Mouse (Mus musculus) 3134 (cell line): Measurements from ENCODE around the gene Exo5.
A peak's percentile ranks its signal among the peaks of the same experiment; 100 is the strongest.

Source experiments
- DNase-seq: peaks from one replicate; pipeline ENCODE4 v3.0.0-alpha.2; 2011; ENCODE audit warnings: low spot score; ENCODE audit not compliant: insufficient read length; ENCODE audit errors: extremely low read depth

The Exo5 gene

DNA sequence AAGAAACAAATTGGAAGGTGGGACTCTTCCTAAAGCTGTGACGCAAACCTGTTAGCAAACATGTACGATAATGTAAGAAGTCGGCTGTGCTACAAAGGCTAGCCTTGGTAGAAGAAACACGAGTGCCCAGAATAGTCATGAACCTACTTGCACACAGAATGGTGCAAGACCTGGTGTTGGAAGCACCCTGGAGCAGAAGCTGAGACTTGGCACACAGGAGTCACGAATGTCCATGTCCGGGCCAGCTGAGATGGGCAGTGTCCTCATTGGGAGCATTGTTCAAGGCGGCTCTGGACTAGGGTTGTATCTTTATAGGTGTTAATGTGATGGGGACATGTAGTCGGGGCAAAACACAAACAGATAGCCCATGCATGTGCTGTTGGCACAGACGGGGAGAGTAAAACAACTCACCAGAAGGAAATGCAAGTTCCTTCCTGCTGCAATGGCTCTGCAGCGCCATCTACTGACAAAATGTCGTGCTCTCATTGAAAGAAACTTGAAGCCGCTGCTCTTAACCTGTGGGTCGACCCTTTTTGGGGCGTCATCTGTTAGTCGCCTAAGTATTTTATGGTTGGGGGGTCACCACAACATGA, 15.2 kb downstream of the Exo5 start:
- DNase-seq = no peak

DNA sequence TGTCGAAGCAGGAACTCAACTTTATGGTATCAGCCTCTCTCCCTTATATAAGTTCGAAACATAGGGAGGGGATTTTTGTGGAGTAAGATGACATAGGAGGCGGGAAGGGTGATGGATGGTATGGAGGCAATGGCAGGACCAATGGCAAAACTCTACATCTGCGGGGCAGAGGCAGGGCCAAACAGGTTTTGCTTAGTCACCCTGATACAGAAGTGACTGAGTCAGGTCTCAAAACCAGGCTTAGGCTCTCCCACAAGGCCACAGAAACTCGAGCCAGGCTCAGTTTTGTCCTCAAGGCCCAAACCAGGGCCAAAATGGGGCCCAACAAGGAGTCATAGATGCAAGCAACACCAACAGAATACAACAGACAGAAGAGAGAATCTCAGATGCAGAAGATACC, 19.2 kb downstream of the Exo5 start:
- DNase-seq = no peak

DNA sequence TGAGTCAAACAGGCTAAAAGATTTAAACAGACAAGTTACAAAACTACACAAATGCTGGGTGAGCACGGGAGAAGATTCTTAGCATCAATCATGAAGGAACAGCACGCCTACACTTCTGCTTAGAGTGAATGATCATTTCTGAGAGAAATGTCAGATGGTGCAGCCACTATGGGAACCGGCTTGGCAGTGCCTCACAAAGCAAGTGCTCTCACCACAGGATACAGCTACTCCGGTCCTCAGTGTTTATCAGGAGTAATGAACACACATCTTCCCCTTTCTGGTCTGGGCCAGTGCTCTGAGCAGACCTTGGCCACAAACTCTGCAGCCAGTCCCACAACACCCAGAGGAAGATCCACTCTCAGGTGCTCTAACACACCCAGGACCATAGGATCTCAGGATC, 20.3 kb downstream of the Exo5 start:
- no peak for DNase-seq

DNA sequence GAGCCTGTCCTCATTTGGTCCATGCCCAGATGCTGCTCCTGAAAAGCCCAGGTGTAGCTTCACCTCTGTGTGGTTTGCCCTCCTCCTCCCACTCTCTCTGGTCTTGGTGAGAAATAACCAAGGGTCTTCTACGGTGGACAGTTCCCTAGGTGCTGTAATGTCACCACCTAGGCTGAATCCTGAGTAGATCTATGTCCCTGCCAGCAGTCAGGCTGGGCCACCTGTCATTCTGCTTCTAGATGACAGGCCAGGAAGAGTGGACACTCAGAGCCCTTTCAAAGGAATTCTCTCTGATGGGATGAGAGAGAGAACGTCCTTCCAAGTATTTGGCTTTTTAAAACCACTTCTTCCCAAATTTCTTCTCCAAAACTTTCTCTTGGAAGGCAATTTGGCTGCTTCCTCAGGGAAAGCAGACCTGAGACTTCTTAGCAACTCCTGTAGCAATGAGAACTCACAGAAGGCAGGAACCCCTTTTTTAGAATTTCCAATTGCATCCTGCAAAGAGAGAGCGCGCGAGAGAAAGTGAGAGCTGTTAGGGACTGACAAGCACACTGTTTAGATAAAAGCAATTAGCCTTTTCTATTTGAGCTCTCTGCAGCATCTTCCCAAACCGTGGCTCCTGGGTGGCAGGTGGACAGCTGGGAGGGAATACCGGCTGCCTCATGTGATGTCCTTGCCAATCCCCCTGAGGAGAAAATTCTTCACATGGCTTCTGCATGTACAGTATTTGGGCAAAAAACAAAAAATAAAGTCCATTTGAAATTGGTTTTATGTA, 28.8 kb downstream of the Exo5 start:
- no peak for DNase-seq

DNA sequence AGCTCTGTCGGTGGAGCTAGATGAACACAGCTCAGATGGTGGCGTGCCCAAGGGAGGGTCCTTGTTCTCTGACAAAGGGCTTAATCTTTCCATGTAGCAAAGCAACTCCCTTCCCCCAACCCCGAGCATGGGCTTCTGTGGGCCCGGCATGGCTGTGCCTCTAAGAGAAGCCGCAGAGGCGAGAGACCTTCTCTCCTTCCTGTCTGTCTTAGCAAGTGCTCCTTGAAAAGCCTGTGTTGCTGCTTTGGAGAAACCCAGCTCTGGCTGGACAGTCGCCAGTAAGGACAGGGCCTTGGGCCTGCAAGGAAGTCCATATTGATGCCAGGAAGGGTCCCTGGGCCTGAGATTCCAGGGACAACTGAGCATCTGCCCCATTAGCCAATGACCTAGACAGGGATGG, 29.6 kb downstream of the Exo5 start:
- no peak for DNase-seq

DNA sequence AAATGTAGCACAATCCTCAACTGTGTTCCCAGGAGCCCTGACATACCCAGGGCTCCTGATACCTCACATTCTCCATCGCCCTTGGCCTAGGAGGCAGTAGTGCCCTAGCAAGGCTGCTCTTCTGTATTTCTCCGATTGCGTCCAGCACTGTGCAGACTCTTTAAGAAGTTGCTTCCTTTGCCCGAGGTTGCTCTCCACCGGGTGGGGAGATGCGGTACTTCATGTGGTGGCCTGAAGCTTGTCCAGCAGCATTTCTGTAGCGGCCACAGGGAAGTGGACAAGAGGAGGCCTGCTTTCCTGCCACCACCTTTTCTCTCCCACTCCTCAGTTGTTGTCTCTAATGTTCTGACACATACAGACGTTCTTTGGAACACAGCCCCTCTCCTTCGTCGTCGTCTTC, 30.2 kb downstream of the Exo5 start:
- DNase-seq = no peak

DNA sequence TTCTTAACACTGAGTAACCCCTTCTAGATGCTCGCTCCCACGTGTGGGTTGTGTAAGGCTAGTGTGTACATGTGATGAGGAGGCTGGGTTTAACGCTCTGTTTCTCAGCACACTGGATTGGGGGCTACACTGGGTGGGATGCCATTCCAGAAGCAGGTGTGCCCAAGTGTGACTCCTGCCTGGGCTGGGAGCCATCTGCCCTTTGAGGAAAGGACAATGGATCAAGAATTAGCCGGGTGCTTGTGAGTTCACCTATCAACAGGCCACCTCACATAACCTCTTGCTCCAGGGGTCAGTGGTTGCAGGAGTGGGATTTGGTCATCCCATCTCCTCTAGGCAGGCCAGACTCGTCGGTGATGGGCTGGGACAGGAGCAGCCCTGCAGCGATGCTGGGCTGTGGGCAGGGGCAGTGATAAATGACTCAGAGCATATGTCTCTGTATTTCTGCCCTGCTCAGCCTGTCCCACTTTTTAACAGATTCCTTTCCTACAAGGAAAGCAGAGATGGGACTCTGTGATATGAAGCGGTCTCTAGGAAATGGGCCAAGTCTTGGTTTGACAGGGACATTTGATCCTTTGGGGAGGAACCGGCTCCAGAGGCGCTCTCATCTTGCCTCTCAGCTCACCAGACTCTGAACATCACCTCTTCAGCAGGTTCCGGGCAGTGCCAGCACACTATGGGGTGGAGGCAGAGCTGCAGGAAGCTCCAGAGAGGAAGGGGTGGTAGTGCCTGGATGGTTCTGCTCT, 31.0 kb downstream of the Exo5 start:
- DNase-seq = no peak

DNA sequence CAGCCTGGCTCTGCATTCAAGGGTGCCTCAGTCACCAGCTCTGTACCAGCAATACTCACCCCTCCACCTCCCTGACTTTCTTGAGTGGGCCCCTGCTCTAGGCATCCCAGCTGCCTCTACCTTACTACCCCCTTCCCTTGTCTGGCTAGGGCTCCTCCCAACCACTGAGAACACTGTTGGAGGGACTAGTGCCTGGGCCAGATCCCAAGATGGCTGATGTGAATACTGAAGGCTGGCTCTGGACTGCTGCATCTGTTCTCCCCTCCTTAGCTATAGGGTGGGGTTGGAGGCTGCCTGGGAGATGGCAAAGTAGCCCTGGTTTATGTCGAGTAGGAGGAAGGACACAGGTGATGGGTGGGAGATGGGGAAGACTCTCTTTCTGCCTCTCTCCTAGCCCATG, 32.3 kb downstream of the Exo5 start:
- no peak for DNase-seq

DNA sequence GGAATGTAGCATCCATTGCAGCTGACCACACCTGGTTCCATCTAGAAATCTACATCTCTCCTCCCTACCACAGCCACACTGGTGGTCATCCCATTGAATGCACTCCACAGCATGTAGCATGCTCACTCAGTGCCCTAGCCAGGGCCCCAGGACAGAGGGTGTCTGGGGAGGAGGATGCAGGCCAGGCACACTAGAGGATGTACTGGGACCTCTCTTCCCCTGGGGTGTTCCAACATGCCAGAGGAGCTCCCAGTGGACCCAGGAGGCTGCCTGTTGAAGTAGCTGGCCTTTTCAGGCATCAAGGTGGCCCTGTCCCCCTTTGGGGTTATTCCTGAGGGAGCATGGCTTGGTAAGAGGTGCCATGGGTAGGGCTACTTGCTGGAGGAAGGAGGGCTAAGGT, 32.9 kb downstream of the Exo5 start:
- DNase-seq = no peak

DNA sequence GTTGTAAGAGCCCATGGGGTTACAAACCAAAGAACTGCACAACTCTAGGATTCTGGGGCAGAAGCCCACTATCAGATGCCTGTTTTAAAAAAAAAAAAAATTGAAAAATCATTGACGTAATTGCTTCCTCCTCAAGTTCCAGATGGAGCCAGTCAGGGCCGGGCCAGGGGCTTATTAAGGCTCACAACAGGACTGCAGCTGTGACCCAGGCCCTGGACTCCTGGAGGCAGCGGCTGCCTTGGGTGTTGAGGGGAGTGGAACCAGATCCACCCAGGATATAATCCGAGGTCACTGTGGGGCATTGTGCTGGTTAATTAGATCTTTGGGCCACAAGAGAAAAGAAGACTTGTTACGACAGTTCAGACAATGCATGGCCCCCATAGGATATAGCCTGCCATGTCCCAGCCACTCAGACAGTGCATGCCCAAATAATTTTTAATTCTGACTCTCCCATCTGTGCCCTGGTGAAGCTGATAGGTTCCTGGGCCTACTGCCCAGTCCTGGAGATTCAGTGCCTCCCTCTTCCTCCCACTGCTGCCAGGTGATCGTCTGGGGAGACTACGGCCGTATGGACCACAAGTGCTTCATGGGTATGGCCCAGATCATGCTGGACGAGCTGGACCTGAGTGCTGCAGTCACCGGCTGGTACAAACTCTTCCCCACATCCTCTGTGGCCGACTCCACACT, 33.9 kb downstream of the Exo5 start:
- no peak for DNase-seq

DNA sequence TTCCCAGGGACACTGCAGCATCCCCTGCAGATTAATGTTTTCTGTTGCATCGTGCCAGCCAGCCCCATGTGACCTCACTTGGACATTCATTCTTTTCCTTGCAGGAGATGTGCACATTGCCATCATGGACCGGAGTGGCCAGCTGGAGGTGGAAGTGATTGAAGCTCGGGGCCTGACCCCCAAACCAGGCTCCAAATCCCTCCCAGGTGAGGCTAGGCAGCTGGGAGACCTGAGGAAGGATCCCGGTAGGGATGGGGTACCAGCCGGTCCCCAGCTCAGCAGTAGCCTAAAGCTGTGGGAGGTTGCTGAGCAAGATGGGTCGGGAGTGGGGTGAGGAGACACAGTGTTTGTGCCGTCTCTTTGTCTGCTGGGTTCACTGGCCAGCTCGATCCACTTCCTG, 35.9 kb downstream of the Exo5 start:
- peak; percentile 31 for DNase-seq

DNA sequence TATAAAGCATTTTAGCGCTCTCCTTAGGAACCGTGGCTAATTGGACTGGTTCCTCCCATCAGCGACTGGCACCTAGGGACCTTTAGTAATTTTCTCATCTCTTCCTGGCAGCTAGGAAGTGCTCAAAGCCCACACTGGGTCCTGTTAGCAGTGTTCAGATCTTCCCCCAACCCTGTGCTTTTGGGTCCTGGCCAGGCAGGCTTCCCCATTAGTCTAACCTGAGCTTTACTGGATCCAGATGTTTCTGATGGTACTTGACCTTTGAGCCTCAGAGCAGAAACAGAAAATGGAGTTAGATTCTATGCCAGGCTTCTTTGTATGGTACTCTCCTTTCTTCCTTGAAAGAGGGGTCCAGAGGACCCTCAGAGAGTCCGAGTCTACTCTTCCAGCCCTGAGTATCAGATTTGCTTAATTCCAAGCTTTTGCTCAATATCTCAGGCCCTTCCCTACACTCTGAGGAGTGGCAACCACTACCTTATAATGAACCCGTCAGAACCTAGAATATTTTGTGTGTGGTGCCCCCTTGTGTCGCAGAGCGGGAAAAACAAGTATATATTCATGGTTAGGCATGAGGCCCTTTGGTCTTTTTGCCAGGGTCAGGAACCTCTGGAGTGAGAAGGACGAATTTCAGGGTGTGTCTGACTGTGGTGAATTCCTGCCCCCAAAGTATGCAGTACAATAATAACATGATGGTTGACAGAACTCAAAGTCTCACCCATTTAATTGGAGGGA, 37.3 kb downstream of the Exo5 start:
- no peak for DNase-seq

DNA sequence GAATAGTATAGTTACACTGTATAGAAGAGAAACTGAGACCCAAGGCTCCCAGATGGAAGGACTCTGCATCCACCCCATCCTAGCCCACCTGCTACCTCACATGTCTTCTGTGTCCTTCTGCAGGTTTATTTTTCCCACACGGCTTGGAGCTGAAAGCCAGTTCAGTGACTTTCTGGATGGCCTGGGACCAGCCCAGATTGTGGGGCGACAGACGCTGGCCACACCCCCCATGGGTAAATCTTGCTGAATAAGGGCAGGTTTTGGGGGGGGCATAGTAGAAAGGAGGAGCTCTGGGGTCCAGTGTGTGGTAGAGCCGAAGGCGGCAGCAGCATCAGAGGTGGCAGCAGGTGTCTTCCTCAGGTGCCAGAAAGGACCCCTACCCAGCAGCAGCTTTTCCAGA, 38.0 kb downstream of the Exo5 start:
- DNase-seq = no peak

DNA sequence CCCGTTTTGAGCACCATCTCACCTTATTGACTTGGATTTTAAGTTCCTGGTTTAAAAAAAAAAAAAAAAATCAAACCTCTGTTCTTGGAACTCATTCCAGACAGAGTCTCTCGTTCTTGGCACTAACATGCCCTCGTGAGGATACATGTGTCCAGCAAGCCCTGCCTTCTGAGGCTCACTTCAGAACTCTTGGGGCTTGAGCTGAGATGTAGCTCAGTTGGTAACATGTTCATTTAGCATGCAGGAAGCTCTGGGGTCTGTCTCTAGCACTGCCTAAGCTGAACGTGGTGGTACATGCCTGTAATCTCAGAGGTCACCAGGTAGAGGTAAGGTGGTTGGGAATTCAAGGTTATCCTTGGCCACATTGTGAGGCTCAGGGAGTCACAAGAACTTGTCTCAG, 38.7 kb downstream of the Exo5 start:
- no peak for DNase-seq

DNA sequence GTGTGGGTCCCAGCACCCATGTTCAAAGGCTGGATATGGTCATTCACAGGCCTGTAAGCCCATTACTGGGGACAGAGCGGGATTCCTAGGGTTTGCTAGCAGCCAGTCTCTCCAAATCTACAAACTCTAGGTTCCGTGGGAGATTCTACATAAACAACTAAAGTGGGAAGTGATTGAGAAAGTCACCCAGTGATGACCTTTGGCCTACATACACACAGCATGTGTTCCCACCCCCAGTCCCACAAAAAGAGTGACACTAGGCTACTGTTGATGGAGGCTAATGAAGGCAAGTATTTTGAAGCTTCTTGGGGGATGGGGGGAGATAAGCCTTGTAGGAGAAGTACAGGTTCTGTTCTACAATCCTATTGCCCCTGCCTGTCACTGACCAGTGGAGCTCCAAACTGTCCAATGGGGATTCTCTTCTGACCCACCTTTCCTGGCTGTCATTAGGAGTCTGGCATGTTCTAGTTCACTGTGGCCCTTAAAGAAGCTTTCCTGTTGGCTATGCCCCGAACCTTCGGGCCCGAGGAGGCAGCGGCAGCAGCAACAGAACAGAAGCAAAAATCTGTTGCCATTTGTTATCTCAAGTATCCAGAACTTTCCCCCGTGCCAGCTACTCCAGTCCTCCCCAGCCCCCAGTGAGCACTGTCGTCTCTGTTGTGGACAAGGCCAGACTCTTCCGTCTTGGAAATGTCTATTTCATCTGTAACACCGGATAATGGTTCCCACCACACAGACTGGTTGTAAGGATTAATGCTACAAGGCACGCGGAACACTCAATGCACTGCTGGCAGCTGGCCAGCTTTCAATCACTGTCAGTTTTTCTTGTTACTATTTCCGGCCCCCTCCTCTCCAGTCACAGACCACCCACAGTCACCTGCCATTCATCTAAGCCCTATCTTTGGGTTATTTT, 39.4 kb downstream of the Exo5 start:
- DNase-seq = no peak

DNA sequence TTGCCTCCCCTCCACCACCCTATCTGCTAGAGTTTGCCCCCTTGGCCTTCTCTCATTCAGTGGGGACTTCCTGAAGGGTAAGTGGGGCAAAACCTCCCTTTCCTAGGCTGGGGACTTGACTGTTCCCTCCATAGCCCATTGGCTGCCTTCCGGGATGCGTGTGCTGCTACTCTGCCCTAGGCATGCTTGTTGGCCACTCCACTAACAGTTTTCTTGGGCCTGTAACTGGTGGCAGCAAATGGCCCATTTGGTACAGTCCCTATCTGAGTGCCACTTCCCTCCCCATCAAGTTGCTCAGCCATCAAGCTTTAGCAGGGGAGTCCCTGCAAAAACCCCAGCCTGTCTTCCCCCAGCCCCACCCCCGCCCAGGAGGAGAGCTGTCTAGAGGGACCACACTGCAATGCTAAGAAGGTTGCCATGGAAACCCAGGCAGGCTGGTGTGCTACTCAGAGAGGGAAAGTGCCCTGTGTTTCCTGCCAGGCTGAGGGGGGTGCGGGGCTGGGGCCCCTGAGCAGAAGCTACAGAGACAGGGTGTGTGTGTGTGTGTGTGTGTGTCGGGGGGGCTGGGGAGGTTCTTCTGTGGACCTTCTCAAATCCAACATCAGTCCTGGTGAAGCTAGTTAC, 42.7 kb downstream of the Exo5 start:
- no peak for DNase-seq

DNA sequence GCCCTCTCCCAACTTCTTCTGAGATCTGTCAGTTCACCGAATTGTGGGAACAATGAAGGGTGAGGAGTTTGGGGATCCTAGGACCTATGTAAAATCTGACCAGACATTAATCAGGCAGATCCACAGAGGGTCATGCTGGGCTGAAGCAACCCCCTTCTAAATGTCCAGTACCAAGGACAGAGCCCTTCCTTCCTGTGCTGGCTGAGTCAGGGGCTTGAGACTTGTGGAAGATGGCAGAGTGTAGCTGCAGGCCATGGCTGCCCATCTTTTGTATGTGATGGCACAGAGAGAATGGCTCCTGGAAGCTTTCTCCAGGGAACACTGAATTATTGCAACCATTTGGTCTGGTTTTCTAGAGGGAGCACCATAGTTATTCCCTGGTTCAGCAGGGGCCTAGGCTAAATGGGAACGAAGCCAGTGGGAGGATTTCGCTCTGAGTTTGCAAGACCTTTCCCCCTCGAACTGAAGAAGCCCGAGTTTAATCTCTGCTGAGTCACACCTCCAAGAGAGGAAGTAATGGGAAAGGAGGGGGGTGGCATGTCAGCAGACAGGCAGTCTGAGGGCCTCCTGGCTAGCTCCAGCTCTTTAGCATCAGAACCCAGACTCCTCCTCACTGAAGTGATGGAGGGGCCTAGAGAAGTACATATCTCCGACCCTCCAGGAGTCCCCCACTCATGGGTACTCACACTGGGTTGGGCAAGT, 43.9 kb downstream of the Exo5 start:
- no peak for DNase-seq

DNA sequence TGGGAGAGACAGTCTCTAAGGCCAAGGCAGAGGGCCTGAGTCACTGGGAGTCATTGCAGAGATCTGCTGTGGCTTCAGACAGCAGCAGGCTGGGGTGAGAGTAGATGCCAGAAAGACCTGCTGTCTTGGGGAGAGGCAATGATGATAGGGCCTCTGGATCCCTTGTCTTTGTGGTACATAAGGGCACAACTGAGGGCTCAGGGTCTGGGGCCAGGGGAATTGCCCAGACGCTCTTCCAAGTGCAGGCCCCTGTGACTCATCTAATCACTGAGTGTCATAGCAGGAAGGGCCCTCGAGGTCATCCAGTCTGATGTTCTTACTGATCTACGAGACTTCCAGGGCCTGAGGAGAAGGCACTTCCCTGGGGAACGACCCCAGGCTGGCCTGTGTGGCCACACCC, 45.4 kb downstream of the Exo5 start:
- no peak for DNase-seq

DNA sequence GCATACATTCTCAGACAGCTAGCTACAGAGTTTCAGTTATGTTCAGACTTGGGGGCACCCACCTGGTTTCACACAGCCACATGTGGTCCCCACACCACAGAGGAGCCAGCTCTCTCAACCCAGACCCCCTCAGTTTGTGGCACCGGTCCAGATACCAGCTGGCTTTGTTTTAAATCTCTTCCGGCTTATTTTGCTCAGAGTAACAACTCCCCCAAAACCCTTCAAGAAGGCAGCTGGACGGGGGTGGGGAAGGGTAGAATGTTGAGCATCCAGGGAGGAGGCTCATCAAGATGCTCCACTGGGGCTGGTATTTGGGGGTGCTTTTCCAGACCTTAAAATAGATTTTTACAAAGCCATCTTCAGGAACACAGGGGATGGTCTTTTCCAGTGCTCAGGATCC, 46.1 kb downstream of the Exo5 start:
- no peak for DNase-seq
